Mouse (Mus musculus) thymus, postnatal 14 days (tissue): ENCODE data around the gene Zfp940.
"Not testable (repeated sequence)": the region's sequence is repeated elsewhere in the genome, so short reads cannot be mapped to it uniquely, and the experiment has no call there.

Experiments used
- DNase-seq: peaks from one replicate; pipeline ENCODE4 v3.0.0; 2021

The Zfp940 gene

DNA sequence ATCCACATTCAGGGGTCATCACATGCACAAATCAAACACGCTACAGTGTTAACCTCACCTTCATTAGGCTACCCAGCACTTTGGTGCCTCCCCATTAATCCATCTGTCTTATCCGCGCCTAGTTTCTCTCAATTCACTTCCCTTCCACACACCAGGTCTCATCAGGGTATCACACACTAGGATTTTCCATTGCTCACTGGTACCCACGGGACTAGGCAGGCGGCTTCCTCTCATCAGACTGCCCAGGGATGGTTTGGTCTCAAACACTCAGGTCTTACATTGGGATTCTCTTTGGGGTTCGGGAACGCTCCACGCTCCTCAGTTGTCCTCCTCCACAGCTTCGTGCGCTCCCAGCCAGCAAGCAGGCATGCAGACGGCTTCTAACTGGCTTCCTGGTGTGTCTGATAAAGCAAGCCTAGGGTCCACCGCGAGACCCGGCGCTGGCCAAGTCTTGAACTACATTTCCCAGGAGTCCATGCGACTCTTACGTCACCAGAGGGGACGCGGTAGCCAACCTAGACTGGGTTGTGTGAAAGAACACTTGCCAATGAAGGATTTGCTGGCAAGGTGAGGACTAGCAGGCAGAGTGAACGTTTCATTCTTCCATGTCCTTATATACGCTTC lies at the start of gene Zfp940:
Gene Zfp940, minus strand, starts transcription at position 451 of the 624 bp plus-strand sequence.
- DNase-seq, result peak; percentile 91

DNA sequence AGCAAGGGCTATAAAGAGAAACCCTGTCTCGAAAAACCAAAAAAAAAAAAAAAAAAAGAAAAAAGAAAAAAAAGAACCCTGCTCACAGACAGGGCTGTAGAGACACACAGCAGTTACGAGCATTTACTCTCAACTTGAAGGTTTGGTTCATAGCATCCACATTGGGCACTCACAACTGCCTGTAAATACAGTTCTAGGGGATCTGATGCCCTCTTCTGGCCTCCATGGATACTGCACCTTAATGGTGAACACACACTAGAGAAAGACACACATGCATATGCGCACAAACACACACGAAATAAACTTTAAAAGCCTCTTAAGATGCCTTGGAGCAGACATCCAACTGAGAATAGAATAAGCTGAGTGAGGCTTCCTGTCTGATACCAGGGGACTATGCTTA lies 44.9 kb upstream of the Zfp940 start:
- no peak for DNase-seq

DNA sequence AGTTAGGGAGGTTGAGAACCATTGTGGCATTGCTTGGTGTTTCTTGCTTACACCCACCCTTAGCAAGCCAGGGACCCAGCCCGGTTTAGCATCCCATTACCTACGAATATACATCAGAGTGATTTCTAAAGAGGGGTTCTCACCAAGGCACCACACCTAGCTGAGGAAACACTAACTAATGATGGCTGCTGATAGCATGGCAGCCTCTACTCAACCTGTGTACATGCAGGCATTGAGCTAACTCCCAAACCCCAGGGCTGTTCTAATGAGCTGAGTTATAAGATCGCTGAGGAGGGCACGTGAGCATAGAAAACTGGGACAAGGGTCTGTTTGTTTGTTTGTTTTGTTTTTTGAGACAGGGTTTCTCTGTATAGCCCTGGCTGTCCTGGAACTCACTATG lies 39.3 kb upstream of the Zfp940 start:
- DNase-seq, result no peak

DNA sequence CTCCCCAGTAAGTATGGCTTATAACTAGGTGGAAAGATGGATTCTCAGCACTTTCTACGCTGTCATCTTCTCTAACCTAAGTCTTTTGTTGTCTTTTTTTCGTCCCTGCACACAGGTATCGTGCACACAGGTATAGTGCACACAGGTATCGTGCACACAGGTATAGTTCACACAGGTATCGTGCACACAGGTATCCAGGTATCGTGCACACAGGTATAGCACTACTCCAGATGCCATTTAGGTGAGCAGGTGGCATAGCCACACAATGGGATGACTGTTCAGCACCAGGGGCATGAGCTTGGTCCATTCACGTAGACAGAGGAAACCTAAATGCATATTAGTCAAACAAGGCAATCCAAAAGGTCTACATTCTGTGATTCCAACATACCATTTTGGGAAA lies 37.0 kb upstream of the Zfp940 start:
- no peak for DNase-seq

DNA sequence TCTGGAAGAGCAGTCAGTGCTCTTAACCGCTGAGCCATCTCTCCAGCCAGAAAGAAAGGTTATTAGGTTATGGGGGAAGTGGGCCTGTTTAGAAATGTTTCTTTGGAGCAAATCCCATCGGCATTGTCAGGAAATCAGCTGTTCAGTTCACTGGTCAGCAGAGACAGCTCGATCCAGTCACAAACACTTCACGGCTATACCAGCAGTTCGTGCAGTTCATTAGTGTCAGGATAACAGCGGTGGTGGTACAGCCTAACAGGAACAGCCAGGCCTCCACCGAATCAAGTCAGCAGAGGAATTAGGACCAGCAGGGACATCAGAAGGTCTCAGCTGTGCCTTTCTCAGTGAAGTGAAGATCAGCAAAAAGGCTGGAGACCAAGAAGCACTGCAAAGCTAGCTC lies 27.4 kb upstream of the Zfp940 start:
- no peak for DNase-seq

DNA sequence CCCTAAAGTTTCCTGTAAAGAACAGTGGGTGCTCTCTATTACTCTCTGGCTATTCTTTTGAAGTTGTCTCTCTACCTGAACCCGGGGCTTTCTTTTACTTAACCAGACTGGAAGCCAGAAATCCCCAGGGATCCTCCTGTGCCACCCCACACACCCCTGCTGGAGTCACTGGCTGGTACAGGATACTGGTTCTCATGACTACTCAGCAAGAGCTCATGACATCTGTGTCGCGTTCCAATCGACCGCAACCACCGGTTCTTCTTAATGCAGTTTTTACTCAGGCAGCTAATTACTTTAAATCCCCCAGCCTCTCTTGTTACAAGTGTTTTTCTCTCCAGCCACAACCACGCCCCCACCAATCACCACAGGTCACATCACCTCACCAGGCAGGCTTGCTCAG lies 26.6 kb upstream of the Zfp940 start:
- no peak for DNase-seq

DNA sequence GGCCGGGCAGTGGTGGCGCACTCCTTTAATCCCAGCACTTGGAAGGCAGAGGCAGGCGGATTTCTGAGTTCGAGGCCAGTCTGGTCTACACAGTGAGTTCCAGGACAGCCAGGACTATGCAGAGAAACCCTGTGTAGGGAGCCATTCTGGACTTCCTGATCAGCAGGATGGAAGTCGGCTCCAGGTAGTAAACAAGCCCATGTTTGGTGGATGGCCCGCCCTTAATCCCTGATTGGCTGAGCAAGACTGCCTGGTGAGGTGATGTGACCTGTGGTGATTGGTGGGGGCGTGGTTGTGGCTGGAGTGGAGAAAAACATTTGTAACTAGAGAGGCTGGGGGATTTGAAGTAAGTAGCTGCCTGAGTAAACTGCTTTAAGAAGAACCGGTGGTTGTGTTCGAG lies 24.1 kb upstream of the Zfp940 start:
- DNase-seq, result not testable (repeated sequence)

DNA sequence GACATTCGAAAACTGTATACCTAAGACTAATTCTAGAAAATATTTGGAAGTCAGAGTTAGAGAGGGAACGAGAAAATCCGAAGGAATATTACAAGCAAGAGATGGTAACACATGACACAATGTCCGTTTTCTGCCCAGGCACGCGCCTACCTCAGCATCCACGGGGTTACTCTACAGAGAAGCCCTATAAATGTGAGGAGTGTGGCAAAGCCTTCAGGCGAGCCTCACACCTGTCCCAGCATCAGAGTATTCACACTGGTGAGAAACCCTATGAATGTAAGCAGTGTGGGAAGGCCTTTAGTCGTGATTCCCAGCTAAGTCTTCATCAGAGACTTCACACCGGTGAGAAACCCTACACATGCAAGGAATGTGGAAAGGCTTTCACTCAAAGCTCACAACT lies 20.8 kb upstream of the Zfp940 start:
- DNase-seq, result no peak

DNA sequence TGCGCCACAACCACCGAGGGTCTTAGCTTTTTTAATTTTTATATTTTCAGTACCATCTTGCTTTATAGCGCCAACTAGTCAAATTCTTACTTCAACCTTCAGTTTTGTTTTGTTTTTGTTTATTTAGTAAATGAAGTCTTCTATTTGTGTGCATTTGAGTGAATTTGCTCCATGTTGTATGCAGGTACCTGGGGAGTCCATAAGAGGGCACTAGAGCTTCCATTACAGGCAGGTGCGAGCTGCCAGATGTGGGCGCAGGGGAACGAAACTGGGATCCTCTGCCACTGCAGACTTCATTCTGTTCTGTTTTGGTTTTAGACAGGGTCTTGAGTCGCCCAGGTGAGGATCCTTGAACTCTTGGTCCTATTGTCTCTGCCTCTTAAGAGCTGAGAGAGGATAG lies 8.2 kb upstream of the Zfp940 start:
- no peak for DNase-seq

DNA sequence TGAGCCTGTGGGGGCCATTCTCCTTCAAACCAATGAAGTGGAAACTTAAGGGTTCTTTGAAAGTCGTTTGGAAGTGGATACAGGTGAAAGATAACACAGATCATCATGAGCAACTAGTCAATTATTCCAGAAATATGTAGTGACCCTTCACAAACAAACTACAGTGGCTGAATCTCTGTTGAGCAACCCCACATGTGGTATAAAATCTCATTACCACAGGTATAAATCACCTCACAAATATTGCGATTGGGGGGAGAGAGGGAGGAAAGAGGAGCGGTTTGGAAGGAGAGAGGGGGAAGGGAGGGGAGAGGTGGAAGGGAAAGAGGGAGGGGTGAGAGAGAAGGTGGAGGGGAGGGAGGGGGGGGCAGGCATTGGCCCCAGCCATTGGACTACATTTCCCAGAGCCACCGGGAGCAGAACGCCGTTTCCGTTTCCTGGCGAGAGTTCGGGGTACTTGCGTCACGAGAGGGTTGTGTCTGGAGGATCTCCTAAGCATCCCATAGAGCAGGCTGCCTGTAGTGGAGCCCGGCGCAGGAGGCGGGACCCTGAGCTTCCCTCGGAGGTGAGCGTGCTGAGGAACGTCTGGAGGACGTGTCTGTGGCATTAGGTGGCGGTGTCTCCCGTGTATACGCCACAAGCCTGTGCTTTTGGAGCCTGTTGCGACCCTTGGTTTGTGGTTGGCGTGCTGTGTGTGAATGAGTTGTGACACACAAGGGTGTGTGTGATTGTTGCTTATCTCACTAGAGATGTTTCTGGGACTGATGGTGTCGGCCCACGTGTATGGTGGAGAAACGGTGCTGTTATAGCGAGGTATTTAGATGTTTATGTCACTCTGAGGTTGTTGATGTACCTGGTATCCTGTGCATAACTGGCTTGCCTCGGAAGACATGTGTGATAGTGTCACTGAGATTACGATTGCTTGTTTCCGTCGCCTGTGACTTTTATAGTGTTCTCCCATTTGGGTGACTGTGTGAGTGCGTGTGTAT lies 6.4 kb upstream of the Zfp940 start, which contains the start of gene Zfp420:
Gene Zfp420, plus strand, starts transcription at position 448 of the 986 bp plus-strand sequence.
- peak; percentile 90 for DNase-seq

DNA sequence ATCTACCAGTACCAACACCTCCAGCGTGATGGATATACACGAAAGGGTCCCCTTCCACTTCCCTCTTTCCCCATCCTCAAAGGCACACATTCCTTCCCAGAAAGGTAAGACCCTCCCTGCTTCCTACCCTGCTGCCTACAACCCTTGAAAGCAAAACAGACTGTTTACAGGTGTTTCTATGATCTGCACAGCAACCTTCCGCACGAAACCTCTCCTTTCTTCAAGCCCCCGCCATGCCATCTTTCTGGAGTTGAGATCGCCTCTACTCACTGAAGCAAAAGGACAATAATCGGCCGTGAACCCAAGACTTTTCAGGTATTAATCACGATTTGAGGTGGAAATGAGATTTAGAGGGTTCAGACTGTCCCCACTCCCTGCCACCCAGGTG lies 644 bp downstream of the Zfp940 start:
- no peak for DNase-seq

DNA sequence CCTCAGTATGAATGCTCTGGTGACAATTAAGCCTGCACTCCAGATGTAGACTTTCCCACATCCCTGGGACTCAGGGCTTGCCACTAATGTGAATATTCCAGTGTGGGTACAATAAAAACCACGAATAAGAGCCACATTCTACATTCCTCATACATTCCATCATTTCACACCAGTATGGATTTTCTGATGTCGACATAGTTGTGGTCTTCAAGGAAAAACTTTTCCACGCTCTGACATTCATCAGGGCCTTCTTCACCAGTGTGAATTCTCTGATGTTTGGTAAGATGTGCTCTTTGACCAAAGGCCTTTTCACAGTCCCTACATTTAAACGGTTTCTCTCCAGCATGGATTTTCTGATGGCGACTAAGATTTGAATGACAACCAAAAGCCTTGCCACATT lies 8.9 kb downstream of the Zfp940 start:
- DNase-seq, result no peak

DNA sequence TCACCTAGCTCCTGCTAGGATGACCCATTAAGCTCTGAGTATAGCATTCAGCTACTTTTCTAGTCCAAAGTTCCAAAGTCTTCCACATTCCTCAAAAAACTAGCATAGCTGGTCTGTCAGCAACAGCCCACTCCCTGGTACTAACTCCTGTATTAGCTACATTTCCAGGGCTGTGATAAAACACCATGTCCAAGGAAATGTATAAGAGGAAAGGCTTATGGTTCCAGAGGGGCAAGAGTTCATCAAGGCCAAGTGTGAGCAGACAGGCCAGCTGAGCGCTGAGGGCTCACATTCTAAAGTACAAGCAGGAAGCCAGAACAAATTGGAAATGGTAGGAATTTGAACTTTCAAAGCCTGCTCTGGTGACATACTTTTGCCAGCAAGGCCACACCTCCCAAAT lies 11.4 kb downstream of the Zfp940 start:
- DNase-seq, result no peak

DNA sequence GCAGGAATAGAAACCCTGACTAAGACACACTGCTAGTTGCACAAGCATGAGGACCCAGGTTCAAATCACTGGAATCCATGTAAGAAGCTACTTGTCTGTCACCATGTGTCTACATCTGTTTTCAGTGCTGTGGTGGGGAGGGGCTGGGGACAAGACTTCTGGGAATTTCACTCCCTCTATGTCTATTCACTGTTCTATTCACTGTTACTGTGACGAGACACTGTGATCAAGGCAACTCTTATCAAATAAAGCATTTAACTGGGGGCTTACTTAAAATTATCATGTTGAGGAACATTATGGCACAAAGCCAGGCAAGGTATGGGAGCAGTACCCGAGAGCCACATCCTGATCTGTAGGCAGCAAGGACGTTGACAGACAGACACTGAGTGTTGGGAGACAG lies 14.2 kb downstream of the Zfp940 start:
- no peak for DNase-seq

DNA sequence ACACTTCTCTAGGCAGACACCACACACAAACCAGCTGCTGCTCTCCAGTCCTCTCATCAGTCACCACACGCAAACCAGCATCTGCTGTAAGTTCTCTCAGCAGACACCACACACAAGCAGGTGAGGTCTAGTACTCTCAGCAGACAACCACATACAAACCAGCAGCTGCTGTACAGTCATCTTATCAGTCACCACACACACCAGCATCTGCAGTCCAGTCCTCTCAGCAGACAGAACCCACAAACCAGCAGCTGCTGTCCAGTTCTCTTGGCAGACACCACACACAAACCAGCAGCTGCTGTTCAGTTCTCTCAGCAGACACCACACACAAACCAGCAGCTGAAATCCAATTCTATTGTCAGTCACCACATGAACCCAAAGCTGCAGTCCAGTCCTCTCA lies 16.7 kb downstream of the Zfp940 start:
- no peak for DNase-seq

DNA sequence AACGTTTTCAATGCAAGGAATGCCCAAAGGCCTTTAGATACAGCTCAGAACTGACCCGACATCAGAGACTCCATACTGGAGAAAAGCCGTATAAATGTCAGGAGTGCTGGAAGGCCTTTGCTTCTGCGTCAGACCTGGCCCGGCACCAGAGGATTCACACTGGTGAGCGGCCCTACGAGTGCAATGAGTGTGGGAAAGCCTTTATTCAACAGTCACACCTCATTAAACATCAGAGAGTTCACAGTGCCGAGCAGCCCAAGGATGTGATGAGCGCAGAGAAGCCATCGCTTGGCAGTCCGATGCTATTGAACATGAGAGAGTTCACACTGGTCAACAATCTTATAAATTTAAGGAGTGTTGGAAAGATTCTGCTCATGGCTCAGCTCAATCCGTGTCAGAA lies 23.7 kb downstream of the Zfp940 start:
- no peak for DNase-seq

DNA sequence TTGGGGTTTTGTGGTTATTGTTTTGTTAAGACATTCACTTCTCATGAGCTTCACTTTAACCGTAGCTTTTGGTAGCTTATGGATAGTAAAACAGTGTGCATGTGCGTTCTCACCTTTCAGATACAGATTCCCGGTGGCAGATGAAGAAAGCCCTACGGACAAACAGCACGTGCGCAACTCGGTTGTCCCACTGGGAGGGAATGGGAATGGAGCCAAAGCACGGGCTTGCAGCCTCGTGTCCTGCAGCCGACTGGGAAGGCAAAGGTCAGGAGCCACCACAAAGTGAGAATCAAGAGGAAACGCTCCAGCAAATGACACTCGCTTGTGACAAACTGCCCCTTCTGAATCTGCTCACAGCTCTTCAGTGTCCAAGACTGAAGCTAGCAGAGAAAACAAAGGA lies 25.5 kb downstream of the Zfp940 start:
- no peak for DNase-seq

DNA sequence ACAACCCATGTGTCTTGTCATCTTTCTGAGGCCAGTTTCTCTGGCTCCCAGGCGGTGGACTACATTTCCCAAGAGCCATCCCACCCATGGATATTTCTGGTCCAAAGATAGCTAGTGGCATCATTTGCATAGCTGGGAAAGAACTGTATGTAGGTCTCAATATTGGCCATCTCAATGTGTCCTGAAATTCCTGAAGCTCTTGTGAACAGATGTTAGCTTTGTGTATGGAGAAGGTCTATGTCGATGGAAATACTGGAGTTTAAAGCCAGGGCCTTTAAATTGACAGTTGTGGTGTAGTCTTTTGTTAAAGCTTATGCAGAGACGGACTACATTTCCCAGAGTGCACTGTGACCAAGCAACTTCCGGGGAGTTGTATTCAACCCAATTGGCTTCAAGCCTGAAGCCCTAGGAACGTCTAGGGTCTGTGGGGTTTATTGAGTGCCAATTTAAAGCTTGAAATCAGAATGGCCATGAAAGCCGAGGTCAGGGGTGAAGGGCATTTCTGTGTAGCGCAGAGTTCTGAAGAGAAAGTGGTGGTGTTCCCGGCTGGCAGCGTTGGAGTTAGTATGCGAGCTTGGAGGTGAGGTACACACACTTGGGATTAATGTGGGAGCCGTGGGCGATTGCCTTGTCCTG lies 34.7 kb downstream of the Zfp940 start:
- peak; percentile 84 for DNase-seq

DNA sequence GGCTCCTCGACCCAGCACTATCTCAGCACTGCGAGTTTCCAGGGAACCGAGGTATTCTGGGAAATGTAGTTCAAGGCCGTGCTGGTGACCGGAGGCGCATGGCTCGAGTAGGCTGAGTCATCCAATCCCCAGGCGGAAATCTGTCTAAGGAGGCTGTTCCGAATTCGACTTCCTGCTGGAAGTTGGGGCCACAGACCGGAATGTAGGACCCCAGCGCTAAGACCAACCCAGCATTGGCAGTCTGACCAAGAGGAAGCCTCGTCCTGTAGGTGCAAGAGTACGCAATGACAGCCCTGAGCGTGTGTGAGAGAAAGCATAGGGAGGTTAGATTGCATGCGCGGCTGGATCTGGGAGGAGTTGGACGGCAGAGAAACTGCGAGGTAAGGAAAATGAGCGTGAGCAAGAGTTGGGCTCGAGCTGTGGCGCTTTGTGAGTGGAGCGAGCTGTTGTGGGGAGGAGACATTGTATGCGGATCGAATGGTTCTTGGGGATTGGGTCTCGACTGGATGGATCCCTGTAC lies 37.5 kb downstream of the Zfp940 start, which contains the start of gene Zfp790:
Gene Zfp790, plus strand, starts transcription at position 205 of the 520 bp plus-strand sequence.
- DNase-seq, result peak; percentile 86

DNA sequence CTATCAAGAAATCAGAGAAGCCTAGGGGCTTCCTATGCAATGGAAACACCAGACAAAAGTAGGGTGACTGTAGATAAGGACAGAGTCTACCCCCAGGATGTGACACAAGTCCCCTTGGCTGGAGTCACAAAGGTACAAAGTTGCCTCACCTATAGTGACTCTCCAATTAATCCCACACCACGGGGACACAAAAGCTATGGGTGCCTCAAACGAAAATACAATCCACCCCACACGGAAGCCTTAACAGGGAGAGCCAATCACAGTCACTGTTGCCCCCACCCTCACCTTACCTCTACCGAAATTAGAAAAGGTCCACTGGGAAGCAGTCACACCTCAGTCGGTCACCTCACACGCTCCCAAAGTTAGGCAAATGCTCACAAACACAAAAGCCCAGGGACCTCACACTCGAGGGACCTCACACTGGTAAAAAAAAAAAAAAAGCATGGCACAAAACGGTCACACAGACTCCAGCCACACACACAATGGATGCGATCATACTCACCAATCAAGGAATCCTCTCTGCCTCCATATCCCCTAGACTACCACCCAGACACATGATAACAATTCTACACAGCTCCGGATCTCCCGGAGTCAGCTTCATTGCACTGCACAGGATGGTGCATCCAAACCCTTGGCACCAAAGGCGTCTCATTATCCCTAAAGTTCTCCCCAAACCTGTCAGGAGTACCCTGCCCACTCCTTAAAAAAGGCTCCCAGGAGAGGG lies 38.2 kb downstream of the Zfp940 start:
- peak; percentile 12 for DNase-seq

DNA sequence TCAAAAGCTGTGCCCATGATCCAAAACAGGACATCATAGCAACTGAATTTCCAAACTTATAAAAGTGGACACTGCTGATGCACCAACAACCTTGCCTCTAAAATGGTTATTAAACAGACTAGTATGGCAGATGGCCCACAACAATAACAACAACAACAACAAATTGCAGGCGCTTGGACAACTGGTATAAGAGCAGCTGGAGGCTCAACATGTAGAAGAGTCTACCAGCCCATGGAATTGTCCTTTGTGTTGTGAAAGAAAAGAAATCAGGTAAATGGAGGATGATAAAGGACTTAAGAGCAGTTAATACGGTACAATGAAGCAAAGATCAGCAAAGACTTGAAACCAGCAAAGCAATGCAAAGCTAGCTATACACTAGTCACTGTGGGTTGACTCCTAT lies 39.1 kb downstream of the Zfp940 start:
- no peak for DNase-seq

DNA sequence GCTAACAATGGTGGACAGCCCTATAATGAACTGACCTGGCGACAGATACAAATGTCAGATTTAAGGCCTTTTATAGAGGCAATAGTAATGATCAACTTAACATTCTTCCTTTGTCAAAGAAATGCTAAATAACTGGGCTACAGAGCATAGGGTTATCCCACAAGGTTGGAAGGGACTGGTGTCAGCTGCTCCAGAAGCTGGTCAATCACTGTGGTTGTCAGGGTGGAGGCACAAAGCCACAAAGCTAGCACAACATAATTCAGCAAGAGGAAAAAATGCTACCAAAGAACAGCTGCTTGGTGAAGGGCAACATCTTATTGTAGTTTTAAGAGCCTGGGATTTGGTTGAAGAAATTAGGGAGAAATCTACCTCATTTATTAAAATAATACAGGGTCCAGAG lies 41.2 kb downstream of the Zfp940 start:
- no peak for DNase-seq

DNA sequence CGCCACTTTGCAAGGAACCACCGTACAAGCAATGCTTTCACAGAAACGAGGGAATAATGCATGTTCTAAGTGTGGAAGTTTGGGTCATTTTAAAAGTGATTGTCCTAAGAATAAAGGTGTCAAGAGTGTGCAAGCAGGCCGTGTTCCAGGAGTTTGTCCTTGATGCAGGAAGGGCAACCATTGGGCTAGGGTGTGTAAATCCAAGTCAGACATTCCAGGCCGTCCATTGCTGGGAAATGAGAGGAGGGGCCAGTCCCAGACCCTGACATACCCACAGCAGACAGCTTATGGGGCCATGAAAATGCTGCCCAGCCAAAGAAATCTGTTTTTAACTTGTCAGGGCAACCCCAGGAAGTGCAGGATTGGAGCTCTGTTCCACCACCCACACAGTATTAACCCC lies 46.4 kb downstream of the Zfp940 start:
- DNase-seq, result no peak
